Mouse (Mus musculus): ENCODE measurements around the gene Hist3h2a.

Hist3h2a gene

DNA sequence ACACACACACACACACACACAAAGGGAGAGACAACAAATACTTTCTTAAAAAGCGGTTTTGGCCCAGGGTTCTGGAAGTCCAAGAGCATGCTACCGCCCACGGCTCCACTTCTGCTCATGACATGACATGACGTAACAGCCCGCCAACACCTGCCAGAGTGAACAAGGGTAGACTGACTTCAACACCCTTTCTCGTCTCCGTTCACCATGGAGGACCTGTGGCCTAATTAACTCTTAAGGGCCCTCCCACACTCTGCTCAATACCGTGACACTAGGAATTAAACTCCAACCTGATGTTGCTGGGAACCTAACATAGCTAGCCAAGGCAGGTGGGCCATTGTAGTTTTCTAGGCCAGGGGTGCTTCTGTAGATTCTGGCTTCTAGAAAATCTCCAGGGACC lies 14.5 kb downstream of the Hist3h2a start:
- no peak for DNase-seq (ENCODE audit: low spot score)

DNA sequence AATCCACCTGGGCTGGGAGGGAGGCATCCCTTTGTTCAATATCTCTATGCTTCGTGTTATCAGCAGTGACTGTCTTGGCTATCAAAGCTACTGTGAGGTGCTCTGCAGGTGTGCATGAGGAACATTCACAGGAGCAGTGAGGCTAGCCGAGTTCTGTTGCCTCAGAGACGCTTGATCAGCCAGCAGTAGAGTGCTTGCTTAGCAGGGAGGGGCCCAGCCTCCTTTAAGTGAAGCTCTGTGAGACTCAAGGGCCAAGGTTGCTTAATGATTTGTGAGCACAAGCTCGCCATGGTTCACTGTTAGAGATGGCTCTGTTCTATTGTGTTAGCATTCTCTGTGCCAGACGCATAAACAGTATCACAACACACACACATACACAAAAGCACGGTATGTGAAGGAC lies 15.2 kb downstream of the Hist3h2a start:
- no peak for DNase-seq (ENCODE audit: low spot score)

DNA sequence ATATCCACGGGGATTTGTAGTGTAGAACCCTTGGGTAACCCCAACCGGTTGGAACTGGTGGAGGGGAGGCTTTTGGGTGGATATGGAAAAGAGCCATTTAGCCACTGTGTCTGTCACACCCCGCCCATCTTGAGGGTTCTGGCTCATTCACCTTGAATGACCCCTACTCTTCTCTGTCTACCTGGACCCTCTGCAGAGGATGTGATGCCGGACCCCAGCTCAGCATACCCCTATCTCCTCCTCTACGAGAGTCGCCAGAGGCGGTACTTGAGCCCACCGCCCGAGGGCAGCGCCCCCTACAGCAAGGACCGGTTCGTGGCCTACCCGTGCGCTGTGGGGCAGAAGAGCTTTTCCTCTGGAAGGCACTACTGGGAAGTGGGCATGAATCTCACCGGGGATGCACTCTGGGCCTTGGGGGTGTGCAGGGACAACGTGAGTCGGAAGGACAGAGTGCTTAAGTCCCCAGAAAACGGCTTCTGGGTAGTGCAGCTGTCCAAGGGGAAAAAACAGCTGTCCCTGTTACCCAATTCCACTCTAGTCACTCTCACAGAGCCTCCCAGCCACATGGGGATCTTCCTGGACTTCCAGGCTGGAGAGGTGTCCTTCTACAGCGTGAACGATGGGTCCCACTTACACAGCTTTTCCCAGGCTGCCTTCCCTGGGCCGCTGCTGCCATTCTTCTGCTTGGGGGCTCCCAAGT lies 16.5 kb downstream of the Hist3h2a start:
- no peak for DNase-seq (ENCODE audit: low spot score)

DNA sequence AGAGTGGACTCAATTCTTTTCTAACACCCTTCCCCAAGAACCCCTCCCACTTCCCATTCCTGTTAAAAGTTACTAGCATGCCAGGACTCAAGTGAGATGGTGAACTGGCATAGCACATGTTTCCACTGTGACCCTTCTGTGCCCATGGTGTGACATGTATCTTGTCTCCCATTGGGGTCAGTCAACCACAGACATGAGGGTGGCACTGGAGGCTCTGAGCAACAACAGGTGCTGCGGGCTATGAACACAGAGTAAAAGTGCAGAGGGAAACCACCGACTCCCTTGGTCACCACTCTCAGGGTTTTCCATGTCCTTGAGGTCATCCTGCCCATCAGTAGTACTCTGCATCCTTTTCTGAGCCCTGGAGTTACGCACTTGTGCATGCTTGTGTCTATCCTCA lies 17.3 kb downstream of the Hist3h2a start:
- no peak for DNase-seq (ENCODE audit: low spot score)

DNA sequence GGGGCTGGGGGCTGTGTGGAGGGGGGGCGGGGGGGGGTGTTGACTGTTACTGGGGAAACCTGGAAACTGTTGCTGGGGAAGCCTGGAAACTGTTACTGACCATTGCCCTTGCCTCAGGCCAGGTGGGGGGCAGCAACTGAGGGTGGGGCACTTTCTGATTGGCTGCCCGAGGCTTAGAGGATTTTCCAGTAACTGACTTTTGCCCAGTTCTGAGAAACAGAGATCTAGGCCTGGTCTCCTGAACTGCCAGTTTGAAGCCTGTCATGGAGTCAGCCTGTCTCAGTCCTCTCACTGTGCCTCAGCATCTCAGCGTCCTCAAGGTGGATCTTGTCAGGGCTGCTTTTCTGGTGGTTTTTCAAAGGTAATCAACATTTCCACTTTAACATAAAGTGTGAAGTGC lies 19.9 kb downstream of the Hist3h2a start:
- DNase-seq (ENCODE audit: low spot score), result no peak

DNA sequence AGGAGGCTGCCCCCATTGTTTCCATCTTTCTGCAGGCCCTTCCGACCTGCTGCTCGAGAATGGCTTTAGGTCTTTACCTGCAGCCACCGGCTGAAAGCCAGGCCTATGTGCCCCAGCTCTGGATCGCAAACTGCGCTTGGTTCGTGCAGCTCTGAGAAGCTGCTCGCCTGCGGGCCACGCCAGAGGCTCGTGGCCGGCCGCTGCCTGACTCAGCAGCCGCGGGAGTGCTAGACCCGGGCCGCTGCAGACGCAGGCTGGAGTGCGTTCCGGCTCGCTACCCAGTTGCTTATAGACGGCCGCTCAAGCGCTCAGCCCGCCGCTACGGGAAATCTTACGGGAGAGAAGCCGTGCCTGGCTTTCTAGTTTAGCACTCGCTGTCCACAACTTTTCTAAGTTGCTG lies 22.7 kb downstream of the Hist3h2a start:
- no peak for DNase-seq (ENCODE audit: low spot score)

DNA sequence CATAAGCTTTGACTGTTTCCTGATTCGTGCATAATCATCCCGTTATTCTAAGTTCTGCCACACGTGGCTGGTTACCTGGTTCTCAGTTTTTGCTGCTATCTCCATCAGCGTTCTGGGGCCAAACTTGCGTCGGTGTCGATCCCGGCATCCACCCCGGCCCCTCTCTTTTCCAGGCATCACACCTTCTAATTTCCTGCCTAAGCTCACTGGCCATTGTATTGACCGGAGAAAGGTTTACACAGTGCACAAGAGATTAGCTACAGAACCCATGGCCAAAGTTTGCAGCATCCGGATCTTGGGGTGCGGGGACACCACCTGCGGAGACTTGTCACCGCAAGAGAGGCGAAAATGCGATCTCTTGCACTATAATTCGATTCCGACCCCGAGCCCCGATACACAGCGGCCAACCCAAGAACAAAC lies 23.1 kb downstream of the Hist3h2a start:
- no peak for DNase-seq (ENCODE audit: low spot score)

DNA sequence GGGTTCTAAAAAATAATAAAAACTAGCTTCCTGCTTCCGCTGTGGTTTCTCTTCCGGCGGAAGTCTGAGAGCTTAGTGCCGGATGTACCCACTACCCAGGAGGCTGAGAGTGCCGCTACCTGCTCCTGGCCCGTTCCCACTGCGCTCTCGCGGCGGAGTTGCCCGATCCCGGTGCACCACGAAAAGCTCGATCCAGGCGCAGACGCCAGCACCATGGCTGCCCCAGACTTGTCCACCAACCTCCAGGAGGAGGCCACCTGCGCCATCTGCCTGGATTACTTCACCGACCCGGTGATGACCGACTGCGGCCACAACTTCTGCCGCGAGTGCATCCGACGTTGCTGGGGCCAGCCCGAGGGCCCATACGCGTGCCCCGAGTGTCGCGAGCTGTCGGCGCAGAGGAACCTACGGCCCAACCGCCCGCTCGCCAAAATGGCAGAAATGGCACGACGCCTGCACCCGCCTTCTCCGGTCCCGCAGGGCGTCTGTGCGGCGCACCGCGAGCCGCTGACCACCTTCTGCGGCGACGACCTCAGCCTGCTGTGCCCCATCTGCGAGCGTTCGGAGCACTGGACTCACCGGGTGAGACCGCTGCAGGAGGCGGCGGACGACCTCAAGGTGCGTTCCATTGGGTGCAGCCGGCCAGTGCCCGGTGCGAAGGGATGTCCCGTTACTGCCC lies 23.7 kb downstream of the Hist3h2a start, which contains the start of gene Trim11:
Gene Trim11, plus strand, starts transcription at position 67 of the 679 bp plus-strand sequence.
- no peak for DNase-seq (ENCODE audit: low spot score)

DNA sequence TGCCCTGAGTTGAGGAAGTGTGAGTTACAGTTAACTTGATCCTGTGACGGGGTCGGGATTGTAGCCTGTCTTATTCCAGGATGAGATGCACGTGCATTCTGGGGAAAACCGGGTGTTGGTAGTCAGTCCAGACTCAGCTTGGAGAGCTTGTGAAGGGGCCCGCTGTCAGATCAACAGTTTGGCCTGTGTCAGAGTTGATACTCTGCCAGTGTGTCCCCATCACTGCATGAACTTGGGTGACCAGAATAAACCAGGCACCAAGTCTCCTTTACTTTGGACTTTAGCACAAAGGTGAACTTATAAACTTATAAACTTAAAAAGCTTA lies 24.2 kb downstream of the Hist3h2a start:
- DNase-seq (ENCODE audit: low spot score), result no peak

DNA sequence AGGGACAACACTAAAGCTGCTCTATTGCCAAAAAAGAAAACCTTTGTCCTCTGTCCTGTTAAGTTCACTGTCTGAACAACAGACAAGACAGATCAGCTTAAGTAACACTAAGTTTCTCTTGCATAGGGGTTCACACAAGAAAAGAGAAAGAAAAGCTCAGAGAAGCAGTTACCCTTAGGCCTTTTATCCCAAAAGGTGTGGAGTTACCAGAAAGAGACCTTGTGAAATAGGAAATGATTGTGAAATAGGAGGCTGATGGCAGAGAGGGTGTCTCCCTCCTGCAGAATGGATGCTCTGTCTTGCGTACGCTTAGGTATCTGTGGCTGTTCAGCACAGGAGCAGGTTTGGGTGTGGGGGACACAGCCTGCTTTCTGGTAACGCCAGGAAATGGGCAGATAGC lies 24.7 kb downstream of the Hist3h2a start:
- DNase-seq (ENCODE audit: low spot score), result no peak

DNA sequence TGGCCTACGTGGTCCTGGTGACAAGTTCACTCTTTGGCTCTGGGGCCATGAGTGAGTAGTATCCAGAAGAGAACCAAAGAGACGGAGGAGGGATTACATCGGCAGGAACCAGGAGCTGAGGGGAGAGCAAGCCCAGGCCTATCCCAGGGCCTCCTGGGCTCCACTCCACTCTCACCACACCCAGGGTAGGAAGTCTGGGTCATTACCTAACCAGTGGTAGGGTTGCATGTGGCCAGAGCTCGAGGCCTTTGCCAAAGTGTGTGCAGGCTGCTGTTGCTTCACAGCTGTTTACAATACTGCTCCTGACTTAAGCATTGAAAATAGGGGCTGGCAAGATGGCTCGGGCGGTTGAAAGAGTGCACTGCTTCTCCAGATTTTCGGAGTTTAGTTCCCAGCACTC lies 25.2 kb downstream of the Hist3h2a start:
- no peak for DNase-seq (ENCODE audit: low spot score)

DNA sequence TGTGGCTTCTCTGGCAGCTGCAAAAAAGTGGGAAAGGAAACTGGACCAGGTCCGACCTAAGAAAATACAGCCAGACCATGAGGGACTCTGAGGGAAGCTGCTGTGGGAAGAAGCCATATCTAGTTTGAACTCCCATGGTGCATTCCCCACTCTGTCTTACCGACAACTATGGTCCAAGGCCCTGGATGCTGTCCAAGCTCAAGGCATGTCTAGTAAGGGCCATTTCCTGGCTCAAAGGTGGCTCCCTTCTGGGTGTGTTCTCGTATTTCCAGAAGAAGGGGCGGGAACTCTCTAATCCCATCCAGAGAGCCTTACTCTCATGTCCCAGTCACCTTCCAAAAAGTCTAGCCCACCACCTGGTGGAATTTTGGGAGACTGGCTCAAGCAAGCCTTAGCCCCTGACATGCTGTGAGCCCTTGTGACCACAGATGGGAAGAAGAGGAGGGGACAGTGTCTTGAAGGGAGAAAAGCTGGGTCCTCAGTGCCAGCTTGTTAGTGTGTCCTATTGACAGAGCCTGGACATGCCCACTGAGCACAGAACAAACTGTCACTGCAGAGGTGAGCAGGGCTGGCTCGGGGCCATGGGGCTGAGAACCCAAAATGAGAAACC lies 26.0 kb downstream of the Hist3h2a start:
- no peak for DNase-seq (ENCODE audit: low spot score)

DNA sequence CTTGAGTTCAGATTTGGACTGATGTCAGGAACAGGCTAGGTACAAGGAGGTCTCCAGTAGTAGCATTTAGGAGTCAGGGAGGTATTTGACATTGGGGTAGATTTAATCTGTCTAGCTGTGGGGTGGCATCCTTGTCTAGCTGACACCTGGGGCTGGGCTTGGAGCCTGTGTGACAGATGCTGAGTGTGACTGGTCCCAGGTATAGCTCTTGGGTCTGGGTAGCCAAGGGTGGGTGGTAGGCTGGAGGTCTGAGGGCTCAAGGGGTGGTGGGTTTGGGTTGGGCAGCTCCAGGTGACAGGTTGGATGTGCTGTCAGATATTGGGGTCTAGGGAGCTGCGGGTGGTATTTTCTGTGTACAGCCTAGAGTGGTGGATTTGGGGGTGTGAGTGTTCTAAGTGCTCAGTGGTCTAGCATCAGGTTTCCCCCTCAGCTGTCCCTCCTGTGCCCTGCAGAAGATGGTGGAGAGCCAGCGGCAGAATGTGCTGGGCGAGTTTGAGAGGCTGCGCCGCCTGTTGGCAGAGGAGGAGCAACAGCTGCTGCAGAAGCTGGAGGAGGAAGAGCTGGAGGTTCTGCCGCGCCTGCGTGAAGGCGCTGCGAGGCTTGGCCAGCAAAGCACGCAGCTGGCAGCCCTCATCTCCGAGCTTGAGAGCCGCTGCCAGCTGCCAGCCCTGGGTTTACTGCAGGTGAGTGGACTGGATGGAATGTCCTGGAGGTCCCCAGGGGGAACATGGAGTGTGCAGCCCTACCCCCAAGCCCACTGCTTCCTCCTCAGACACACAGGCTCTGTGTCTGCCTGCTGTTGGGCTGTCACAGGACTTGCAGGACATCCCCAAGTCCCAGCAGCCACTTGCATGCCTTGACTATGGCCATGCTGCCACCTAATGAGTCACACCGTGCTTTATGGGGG lies 27.3 kb downstream of the Hist3h2a start:
- DNase-seq (ENCODE audit: low spot score), result no peak

DNA sequence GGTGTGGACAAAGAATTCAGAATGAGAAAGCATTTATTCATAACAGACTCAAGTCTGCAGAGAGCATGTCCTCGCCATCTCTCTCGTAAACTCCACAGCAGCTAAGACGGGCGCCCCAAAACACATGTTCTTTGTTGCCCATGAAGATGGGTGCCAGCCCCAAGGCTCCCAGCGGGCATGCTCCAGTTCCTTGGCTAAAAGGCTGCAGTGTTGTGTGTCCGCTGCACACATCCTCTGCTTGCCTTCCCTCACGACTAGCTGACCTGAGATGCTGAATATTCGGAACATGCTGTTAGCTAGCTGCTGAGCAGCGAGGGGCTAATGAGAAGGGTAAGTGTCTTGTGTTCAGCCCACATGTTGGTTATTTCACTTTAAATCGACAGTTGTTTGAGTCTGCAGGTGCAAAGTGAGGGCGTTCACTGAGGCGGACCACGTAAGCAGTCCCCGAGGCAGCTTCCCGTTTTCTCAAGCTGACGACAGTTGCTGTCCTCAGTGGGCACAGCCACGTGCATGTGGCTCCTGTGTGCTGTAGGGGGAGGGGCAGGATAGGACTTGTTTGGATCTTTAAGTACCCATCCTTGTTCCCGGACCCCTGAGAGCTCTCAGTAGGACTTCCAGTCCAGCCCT lies 28.1 kb downstream of the Hist3h2a start:
- DNase-seq (ENCODE audit: low spot score), result no peak

DNA sequence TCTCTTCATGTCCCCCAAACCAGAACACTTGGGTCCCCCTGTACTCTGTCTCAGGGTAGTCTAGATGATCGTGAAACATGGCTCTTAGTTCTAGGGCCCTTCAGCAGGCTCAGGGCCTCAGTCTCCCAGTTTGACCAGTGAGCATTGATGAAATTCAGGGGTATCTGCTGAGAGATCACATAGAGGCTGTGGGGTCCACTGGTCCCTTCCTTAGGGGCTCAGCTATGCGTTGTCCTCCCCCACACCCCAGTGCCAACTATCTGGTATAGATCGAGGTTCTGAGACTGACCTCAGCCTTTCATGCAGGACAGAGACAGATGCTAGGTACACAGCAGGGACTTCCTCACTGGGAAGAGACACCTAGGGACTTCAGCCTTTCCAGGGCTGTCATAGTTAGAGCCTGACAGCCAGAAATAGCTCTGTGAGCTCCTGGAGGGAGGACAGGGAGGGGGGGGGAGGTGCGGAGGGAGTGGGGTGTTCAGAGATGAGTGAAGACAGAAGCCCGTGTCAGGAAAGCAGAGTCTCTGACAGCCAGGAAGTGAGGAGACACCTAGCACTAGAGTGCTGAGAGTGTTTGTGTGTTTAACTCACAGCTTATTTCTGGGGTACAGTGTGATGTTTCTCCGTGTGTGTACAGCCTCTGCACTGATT lies 29.3 kb downstream of the Hist3h2a start:
- no peak for DNase-seq (ENCODE audit: low spot score)

DNA sequence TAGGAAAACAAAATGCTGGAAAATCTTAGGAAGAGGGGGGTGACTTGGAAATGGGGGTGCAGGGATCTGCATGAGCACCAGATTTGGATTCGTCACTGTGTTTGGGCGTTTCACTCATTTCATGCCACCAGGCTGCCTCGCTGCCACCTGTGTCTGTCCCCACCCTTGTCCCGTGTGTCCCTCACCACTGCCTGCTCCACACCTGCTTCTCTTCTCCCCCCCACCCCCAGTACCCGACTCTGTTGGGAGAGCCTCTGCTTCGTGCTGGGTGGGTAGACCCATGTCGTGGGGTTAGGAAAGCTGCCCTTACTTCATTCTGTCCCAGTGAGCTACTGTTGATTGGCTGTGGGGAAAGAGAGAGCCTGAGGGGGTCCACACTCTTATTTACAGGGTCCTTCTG lies 30.2 kb downstream of the Hist3h2a start:
- no peak for DNase-seq (ENCODE audit: low spot score)

DNA sequence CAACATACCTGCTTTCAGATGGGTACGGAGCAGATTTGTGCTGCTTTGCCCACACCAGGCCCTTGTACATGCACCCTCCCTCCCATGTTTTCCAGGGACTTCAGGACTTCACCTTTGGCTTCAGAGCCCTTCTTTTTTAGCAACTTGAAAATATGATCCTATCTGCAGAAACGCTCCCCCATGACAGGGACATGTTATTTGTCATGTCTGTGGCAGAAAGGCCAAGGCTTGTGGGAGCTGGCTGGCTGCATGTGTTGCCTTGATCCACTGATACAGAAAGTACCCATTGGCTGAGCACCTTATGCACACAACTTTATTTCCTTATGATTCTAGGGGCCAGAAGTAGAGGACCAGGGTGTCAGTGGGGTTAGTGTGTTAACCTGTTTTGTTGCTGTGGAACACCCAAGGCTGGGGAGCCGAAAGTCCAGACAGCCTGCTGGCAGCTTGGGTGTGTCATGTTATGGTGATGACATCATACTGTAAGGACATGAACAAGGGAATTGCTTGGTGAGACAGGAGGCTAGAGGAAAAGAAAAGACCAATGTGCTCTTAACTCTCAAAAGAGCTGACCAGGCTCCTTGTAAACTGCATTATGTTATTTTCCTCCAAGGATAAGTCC lies 30.9 kb downstream of the Hist3h2a start:
- DNase-seq (ENCODE audit: low spot score), result no peak

DNA sequence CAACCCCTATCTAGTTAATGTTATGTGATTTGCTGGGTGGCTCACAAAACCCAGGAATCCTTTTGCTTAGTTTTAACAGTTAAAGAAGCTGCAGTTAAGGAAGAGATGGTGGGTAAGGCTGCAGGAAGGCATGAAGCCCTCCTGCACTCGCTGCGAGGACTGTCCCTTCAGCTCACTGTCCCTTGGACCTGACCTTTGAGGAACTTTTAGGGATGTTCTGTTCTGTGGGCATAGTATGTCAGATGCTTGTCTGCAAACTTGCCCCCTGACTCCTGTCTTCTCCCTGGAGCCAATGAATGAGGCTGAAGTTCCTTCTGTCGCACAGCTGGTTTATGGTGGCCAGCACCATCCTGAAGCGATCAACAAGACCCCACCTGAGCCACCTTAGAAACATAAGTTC lies 34.7 kb downstream of the Hist3h2a start:
- DNase-seq (ENCODE audit: low spot score), result no peak

DNA sequence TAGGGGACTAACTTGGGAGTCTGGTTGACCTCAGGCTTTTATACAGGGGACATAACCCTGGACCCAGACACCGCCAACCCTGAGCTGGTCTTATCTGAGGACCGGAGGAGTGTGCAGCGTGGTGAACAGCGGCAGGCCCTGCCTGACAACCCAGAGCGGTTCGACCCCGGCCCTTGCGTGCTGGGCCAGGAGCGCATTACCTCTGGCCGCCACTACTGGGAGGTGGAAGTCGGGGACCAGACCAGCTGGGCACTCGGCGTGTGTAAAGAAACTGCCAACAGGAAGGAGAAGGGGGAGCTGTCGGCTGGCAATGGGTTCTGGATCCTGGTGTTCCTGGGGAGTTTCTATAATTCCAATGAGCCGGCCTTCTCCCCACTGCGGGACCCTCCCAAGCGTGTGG lies 35.7 kb downstream of the Hist3h2a start:
- no peak for DNase-seq (ENCODE audit: low spot score)

DNA sequence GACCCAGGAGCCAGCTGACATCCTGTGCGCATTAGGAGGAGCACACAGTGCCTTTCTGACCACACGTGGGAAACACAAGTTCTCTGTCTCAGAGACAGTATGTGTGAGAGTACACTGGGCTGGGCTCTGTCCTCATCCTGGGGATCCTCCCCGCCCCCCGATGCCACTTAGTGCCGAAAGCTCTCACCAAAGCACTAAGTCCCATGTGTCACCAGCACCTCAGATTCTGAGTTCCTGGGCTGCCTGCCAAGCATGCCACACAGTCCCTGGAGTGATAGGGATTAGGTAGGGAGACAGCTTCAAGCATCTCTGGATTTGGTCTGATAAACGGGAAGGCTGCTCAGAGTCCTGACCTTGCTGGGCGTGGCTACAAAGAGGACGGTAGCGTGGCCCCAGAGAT lies 36.3 kb downstream of the Hist3h2a start:
- DNase-seq (ENCODE audit: low spot score), result no peak

DNA sequence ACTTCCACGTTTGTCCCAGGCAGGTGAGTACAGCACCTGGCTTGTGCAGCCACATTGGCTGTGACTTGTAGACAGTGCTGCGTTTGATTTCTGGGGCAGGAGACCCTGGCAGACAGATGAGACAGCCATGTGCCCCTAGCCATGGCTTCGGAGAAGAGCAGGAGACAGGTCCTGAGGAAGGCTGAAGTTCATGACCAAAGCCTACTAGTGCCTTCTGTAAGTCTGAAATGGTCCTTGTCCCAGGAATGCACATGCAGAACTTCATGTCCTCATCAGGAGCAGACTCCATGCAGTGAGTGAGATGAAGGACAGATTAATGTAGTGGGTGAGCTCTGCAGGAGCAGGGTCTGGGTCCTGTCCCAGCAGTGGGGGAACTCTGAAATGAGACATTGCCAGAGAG lies 37.4 kb downstream of the Hist3h2a start:
- no peak for DNase-seq (ENCODE audit: low spot score)

Measured in urinary bladder, postnatal 10 days (tissue).